Mouse (Mus musculus): Measurements from ENCODE around the gene Cplx3. TPM values are rescaled to one million over a fixed set of nuclear protein-coding genes. Genes with fewer than 3 reads are reported as not detected.

Cplx3 gene
- total and polyA plus RNA-seq, 3 experiments, result 0.09 TPM; not detected in 2

GRCm38 (mm10) chr9:57553119-57553518 lies 53.0 kb downstream of the Cplx3 start:
- Histone ChIP-seq H3K36me3 (replicated peaks in 1 of 2; ENCODE audit: control insufficient read depth in 1 of 2, insufficient read depth in 1 of 2, low read length in 1 of 2) (peaks cover 18 to 28% of the 10 kb centered on the region in 2 experiments), H3K4me1 (ENCODE audit: control insufficient read depth in 1 of 2, insufficient read depth in 2 of 2) (peaks cover 5 to 33% of the 10 kb centered on the region in 2 experiments), H3K4me2 (ENCODE audit: insufficient read depth, low read depth, poor library complexity, severe bottlenecking) (peak overlapping the region; percentile 14; the same call in 1 of the 2 replicates), H3K9me3 (replicated peaks; ENCODE audit: low read length) (no peaks in the 10 kb centered on the region), H3K79me2 (replicated peaks; ENCODE audit: control insufficient read depth, extremely low read depth, insufficient read depth, poor library complexity, severe bottlenecking) (no peaks in the 10 kb centered on the region), H3K9ac (ENCODE audit: insufficient read depth, low read depth) (0 out of 2 replicates have a peak overlapping the region, but pooled peaks have one; percentile 66), H3K27me3 (replicated peaks) (no peaks in the 10 kb centered on the region), H3K27ac (ENCODE audit: insufficient read depth, low read depth) (no peak overlapping the region), H3K4me3 (replicated peaks in 1 of 3; ENCODE audit: low read depth in 2 of 3, low read length in 2 of 3, poor library complexity in 1 of 3) (no peak overlapping the region)
- in situ Hi-C loops (cut with MboI; ENCODE audit: low pct_ligation_motif_present, low pct_unique_long_range_greater_than_20kb, low sequenced_read_pairs), result no loop called here
- dilution Hi-C loops (cut with MboI; ENCODE audit: extremely low pct_ligation_motif_present, extremely low pct_unique_long_range_greater_than_20kb, low sequenced_read_pairs), result no loop called here
- TF ChIP-seq MAZ (IDR thresholded peaks at IDR 0.05; ENCODE audit: low read depth, low read length), result no peak
- TF ChIP-seq ETS1 (conservative IDR thresholded peaks at IDR 0.05; ENCODE audit: low read depth, low read length), result no peak
- no peak for TF ChIP-seq MAFK (IDR thresholded peaks at IDR 0.05; ENCODE audit: insufficient replicate concordance, low read length)
- TF ChIP-seq HCFC1 (IDR thresholded peaks at IDR 0.05; ENCODE audit: low read depth, low read length), result no peak
- no peak for TF ChIP-seq MEF2A (IDR thresholded peaks at IDR 0.05; ENCODE audit: borderline replicate concordance, low read depth, low read length)
- TF ChIP-seq SMC3 (IDR thresholded peaks at IDR 0.05; ENCODE audit: low read depth, low read length), result no peak
- TF ChIP-seq RAD21 (IDR thresholded peaks at IDR 0.05; ENCODE audit: low read depth, low read length), result no peak
- TF ChIP-seq PAX5 (IDR thresholded peaks at IDR 0.05; ENCODE audit: low read length), result no peak
- TF ChIP-seq MAX (IDR thresholded peaks at IDR 0.05; ENCODE audit: low read length), result no peak
- no peak for TF ChIP-seq POLR2A (IDR thresholded peaks at IDR 0.05; ENCODE audit: low read depth, low read length)
- no peak for TF ChIP-seq CHD2 (IDR thresholded peaks at IDR 0.05; ENCODE audit: low read length)
- TF ChIP-seq NRF1 (IDR thresholded peaks at IDR 0.05; ENCODE audit: low read depth, low read length), result no peak
- no peak for TF ChIP-seq JUND (conservative IDR thresholded peaks at IDR 0.05; ENCODE audit: low read depth, low read length)
- no peak for DNase-seq (ENCODE audit: extremely low read depth)

GRCm38 (mm10) chr9:57552139-57552887 lies 53.8 kb downstream of the Cplx3 start, which contains the start of gene Mpi:
TSS of gene Mpi (minus strand) at chr9:57552763.
- H3K4me2 ChIP-seq (ENCODE audit: insufficient read depth, low read depth, poor library complexity, severe bottlenecking), result peak within 1 kb of the TSS; percentile 22
- DNase-seq (ENCODE audit: extremely low read depth), result peak; percentile 61
- H3K9me3 ChIP-seq (replicated peaks; ENCODE audit: low read length), result no peaks in the 10 kb centered on the region
- H3K4me3 ChIP-seq (replicated peaks in 1 of 3; ENCODE audit: low read depth in 2 of 3, low read length in 2 of 3, poor library complexity in 1 of 3), result peak within 1 kb of the TSS; percentile 84 to 92 (median 86)
- dilution Hi-C loops (cut with MboI; ENCODE audit: extremely low pct_ligation_motif_present, extremely low pct_unique_long_range_greater_than_20kb, low sequenced_read_pairs), result no loop called here
- peaks cover 5 to 26% of the 10 kb centered on the region in 2 experiments for H3K4me1 ChIP-seq (ENCODE audit: control insufficient read depth in 1 of 2, insufficient read depth in 2 of 2)
- H3K27me3 ChIP-seq (replicated peaks), result no peaks in the 10 kb centered on the region
- in situ Hi-C loops (cut with MboI; ENCODE audit: low pct_ligation_motif_present, low pct_unique_long_range_greater_than_20kb, low sequenced_read_pairs), result no loop called here
- no peaks in the 10 kb centered on the region for H3K79me2 ChIP-seq (replicated peaks; ENCODE audit: control insufficient read depth, extremely low read depth, insufficient read depth, poor library complexity, severe bottlenecking)
- peaks cover 26 to 36% of the 10 kb centered on the region in 2 experiments for H3K36me3 ChIP-seq (replicated peaks in 1 of 2; ENCODE audit: control insufficient read depth in 1 of 2, insufficient read depth in 1 of 2, low read length in 1 of 2)
- no peak within 1 kb of the TSS for H3K27ac ChIP-seq (ENCODE audit: insufficient read depth, low read depth)
- peak within 1 kb of the TSS; percentile 66 for H3K9ac ChIP-seq (ENCODE audit: insufficient read depth, low read depth)
- peak; percentile 59; the same call in 1 of the 2 replicates for TF ChIP-seq CHD2 (IDR thresholded peaks at IDR 0.05; ENCODE audit: low read length)
- TF ChIP-seq SIN3A (IDR thresholded peaks at IDR 0.05; ENCODE audit: low read length), result peak; percentile 92
- TF ChIP-seq KAT2A (IDR thresholded peaks at IDR 0.05; ENCODE audit: insufficient replicate concordance, low read length), result peak; percentile 94; the same call in 1 of the 2 replicates
- no peak for TF ChIP-seq ZC3H11A (IDR thresholded peaks at IDR 0.05; ENCODE audit: low read depth, low read length)
- peak; percentile 60; the same call in 1 of the 2 replicates for TF ChIP-seq TCF12 (IDR thresholded peaks at IDR 0.05; ENCODE audit: low read depth, low read length)
- TF ChIP-seq CHD1 (IDR thresholded peaks at IDR 0.05; ENCODE audit: low read depth, low read length), result no peak
- no peak for TF ChIP-seq JUND (conservative IDR thresholded peaks at IDR 0.05; ENCODE audit: low read depth, low read length)
- TF ChIP-seq MAX (IDR thresholded peaks at IDR 0.05; ENCODE audit: low read length), result 0 out of 2 replicates have a peak, but pooled peaks have one; percentile 33
- TF ChIP-seq NRF1 (IDR thresholded peaks at IDR 0.05; ENCODE audit: low read depth, low read length), result 0 out of 2 replicates have a peak, but pooled peaks have one; percentile 37
- TF ChIP-seq ELF1 (IDR thresholded peaks at IDR 0.05; ENCODE audit: low read depth, low read length), result peak; percentile 76
- peak; percentile 78 for TF ChIP-seq POLR2A (IDR thresholded peaks at IDR 0.05; ENCODE audit: low read depth, low read length)
- TF ChIP-seq USF2 (conservative IDR thresholded peaks at IDR 0.05; ENCODE audit: low read depth, low read length), result no peak
- 0 out of 2 replicates have a peak, but pooled peaks have one; percentile 33 for TF ChIP-seq IRF4 (IDR thresholded peaks at IDR 0.05; ENCODE audit: low read depth, low read length)
- peak; percentile 69 for TF ChIP-seq ZMIZ1 (IDR thresholded peaks at IDR 0.05; ENCODE audit: low read depth, low read length)
- peak; percentile 87 for TF ChIP-seq NELFE (IDR thresholded peaks at IDR 0.05; ENCODE audit: low read depth, low read length)
- no peak for TF ChIP-seq UBTF (IDR thresholded peaks at IDR 0.05; ENCODE audit: low read depth, low read length)
- TF ChIP-seq GABPA (IDR thresholded peaks at IDR 0.05; ENCODE audit: insufficient replicate concordance, low read depth, low read length), result peak; percentile 55; the same call in 1 of the 2 replicates
- 0 out of 2 replicates have a peak, but pooled peaks have one; percentile 18 for TF ChIP-seq EP300 (IDR thresholded peaks at IDR 0.05; ENCODE audit: low read length)
- TF ChIP-seq BHLHE40 (IDR thresholded peaks at IDR 0.05; ENCODE audit: low read depth, low read length), result 0 out of 2 replicates have a peak, but pooled peaks have one; percentile 15
- peak; percentile 65; the same call in 1 of the 2 replicates for TF ChIP-seq MYC (IDR thresholded peaks at IDR 0.05; ENCODE audit: low read depth, low read length)
- peak; percentile 98 for TF ChIP-seq HCFC1 (IDR thresholded peaks at IDR 0.05; ENCODE audit: low read depth, low read length)
- TF ChIP-seq TBP (conservative IDR thresholded peaks at IDR 0.05; ENCODE audit: low read depth, low read length), result peak; percentile 49; the same call in 1 of the 2 replicates
